Mouse (Mus musculus) gonadal fat pad, adult 2 months (tissue): ENCODE data around the gene Gm20219. TPM values are rescaled to one million over a fixed set of nuclear protein-coding genes. Genes with fewer than 3 reads are reported as not detected.

Experiments used
- DNase-seq: peaks from one replicate; pipeline ENCODE4 v3.0.0-alpha.2; 2012; ENCODE audit warnings: low read depth
- polyA plus RNA-seq: library from polyadenylated mRNA; depleted of rRNA; stranded (reverse); fragments of >200 nt; gene quantifications from 2 replicates; pipeline ENCODE4 v1.2.3, GENCODE M21; 2012; rRNA removed

Gene Gm20219
- polyA plus RNA-seq, result 8.5 and 8.9 TPM in 2 replicates

- DNase-seq, result peak; percentile 61
These were observed at the start of gene Gm20219 for GRCm38 (mm10) chr17:56554122-56554551. TSS of gene Gm20219 (minus strand) at chr17:56554387.

- no peak for DNase-seq
These were observed 49.8 kb upstream of the Gm20219 start for GRCm38 (mm10) chr17:56604070-56604380.

GRCm38 (mm10) chr17:56603186-56604069 is 49.2 kb upstream of the Gm20219 start:
- DNase-seq, result no peak

GRCm38 (mm10) chr17:56593527-56594271 is 39.5 kb upstream of the Gm20219 start:
- DNase-seq, result no peak

- no peak for DNase-seq
These were observed 38.4 kb upstream of the Gm20219 start for GRCm38 (mm10) chr17:56592553-56592952.

- no peak for DNase-seq
These were observed 34.7 kb upstream of the Gm20219 start for GRCm38 (mm10) chr17:56588921-56589320.

- no peak for DNase-seq
These were observed 33.6 kb upstream of the Gm20219 start for GRCm38 (mm10) chr17:56587773-56588172.

GRCm38 (mm10) chr17:56585171-56585821 is 31.1 kb upstream of the Gm20219 start:
- DNase-seq, result no peak

GRCm38 (mm10) chr17:56584257-56585130 is 30.3 kb upstream of the Gm20219 start, which contains the start of the genes Safb2 and Safb:
TSS of gene Safb2 (minus strand) at chr17:56584585.
TSS of gene Safb (plus strand) at chr17:56584825.
- DNase-seq, result peak; percentile 67

- DNase-seq, result no peak
These were observed 29.5 kb upstream of the Gm20219 start for GRCm38 (mm10) chr17:56583611-56584256.

- no peak for DNase-seq
These were observed 28.9 kb upstream of the Gm20219 start for GRCm38 (mm10) chr17:56583071-56583470.

GRCm38 (mm10) chr17:56572939-56573338 is 18.8 kb upstream of the Gm20219 start:
- DNase-seq, result no peak

GRCm38 (mm10) chr17:56572154-56572553 is 18.0 kb upstream of the Gm20219 start:
- DNase-seq, result no peak

- DNase-seq, result no peak
These were observed 16.1 kb upstream of the Gm20219 start for GRCm38 (mm10) chr17:56570287-56570686.

GRCm38 (mm10) chr17:56567370-56567769 is 13.2 kb upstream of the Gm20219 start:
- no peak for DNase-seq

- no peak for DNase-seq
These were observed 12.7 kb upstream of the Gm20219 start for GRCm38 (mm10) chr17:56566918-56567317.

- DNase-seq, result no peak
These were observed 12.1 kb upstream of the Gm20219 start for GRCm38 (mm10) chr17:56566293-56566692.

- DNase-seq, result no peak
These were observed 7.7 kb upstream of the Gm20219 start for GRCm38 (mm10) chr17:56561866-56562265.

GRCm38 (mm10) chr17:56560131-56560530 is 5.9 kb upstream of the Gm20219 start:
- DNase-seq, result no peak

- peak; percentile 91 for DNase-seq
These were observed 5.2 kb upstream of the Gm20219 start for GRCm38 (mm10) chr17:56559386-56559785.

- no peak for DNase-seq
These were observed 4.3 kb upstream of the Gm20219 start for GRCm38 (mm10) chr17:56558448-56558847.
